Mouse (Mus musculus): Measurements from ENCODE around the gene Asb9. TPM values are rescaled to one million over a fixed set of nuclear protein-coding genes. Genes with fewer than 3 reads are reported as not detected.

Gene Asb9
- not detected in 2 replicates for polyA plus RNA-seq (2012; rRNA removed)

GRCm38 (mm10) chrX:164505709-164506498 is at the start of gene Asb9:
Gene Asb9, plus strand, starts transcription at chrX:164506327.
- no peak within 1 kb of the TSS for H3K27ac ChIP-seq (ENCODE audit: insufficient read depth, low read length)
- H3K4me3 ChIP-seq (ENCODE audit: insufficient read depth, low read length), result no peak within 1 kb of the TSS
- H3K4me1 ChIP-seq (ENCODE audit: control insufficient read depth, insufficient read depth, low read length), result no peaks in the 10 kb centered on the region
- TF ChIP-seq CTCF (IDR thresholded peaks at IDR 0.05; ENCODE audit: extremely low read depth, insufficient read depth, low read length), result no peak
- TF ChIP-seq POLR2A (IDR thresholded peaks at IDR 0.05; ENCODE audit: extremely low read depth, insufficient read depth, low read length), result no peak

GRCm38 (mm10) chrX:164459205-164459878 is 46.8 kb upstream of the Asb9 start:
- H3K27ac ChIP-seq (ENCODE audit: insufficient read depth, low read length), result no peak overlapping the region
- TF ChIP-seq CTCF (IDR thresholded peaks at IDR 0.05; ENCODE audit: extremely low read depth, insufficient read depth, low read length) (no peak), POLR2A (IDR thresholded peaks at IDR 0.05; ENCODE audit: extremely low read depth, insufficient read depth, low read length) (no peak)
- no peaks in the 10 kb centered on the region for H3K4me1 ChIP-seq (ENCODE audit: control insufficient read depth, insufficient read depth, low read length)
- no peak overlapping the region for H3K4me3 ChIP-seq (ENCODE audit: insufficient read depth, low read length)

- Histone ChIP-seq H3K4me1 (ENCODE audit: control insufficient read depth, insufficient read depth, low read length) (no peaks in the 10 kb centered on the region), H3K27ac (ENCODE audit: insufficient read depth, low read length) (no peak overlapping the region), H3K4me3 (ENCODE audit: insufficient read depth, low read length) (no peak overlapping the region)
- TF ChIP-seq CTCF (IDR thresholded peaks at IDR 0.05; ENCODE audit: extremely low read depth, insufficient read depth, low read length), result no peak
- no peak for TF ChIP-seq POLR2A (IDR thresholded peaks at IDR 0.05; ENCODE audit: extremely low read depth, insufficient read depth, low read length)
These were observed 3.9 kb upstream of the Asb9 start for GRCm38 (mm10) chrX:164502258-164502657.

- Histone ChIP-seq H3K4me1 (ENCODE audit: control insufficient read depth, insufficient read depth, low read length) (no peaks in the 10 kb centered on the region), H3K27ac (ENCODE audit: insufficient read depth, low read length) (no peak overlapping the region), H3K4me3 (ENCODE audit: insufficient read depth, low read length) (no peak overlapping the region)
- TF ChIP-seq CTCF (IDR thresholded peaks at IDR 0.05; ENCODE audit: extremely low read depth, insufficient read depth, low read length) (no peak), POLR2A (IDR thresholded peaks at IDR 0.05; ENCODE audit: extremely low read depth, insufficient read depth, low read length) (no peak)
These were observed 941 bp downstream of the Asb9 start for GRCm38 (mm10) chrX:164507068-164507467.

GRCm38 (mm10) chrX:164508728-164509127 is 2.6 kb downstream of the Asb9 start:
- no peak overlapping the region for H3K27ac ChIP-seq (ENCODE audit: insufficient read depth, low read length)
- no peaks in the 10 kb centered on the region for H3K4me1 ChIP-seq (ENCODE audit: control insufficient read depth, insufficient read depth, low read length)
- TF ChIP-seq CTCF (IDR thresholded peaks at IDR 0.05; ENCODE audit: extremely low read depth, insufficient read depth, low read length) (no peak), POLR2A (IDR thresholded peaks at IDR 0.05; ENCODE audit: extremely low read depth, insufficient read depth, low read length) (no peak)
- no peak overlapping the region for H3K4me3 ChIP-seq (ENCODE audit: insufficient read depth, low read length)

GRCm38 (mm10) chrX:164522138-164522537 is 16.0 kb downstream of the Asb9 start:
- H3K4me3 ChIP-seq (ENCODE audit: insufficient read depth, low read length), result no peak overlapping the region
- no peak overlapping the region for H3K27ac ChIP-seq (ENCODE audit: insufficient read depth, low read length)
- TF ChIP-seq POLR2A (IDR thresholded peaks at IDR 0.05; ENCODE audit: extremely low read depth, insufficient read depth, low read length), result no peak
- H3K4me1 ChIP-seq (ENCODE audit: control insufficient read depth, insufficient read depth, low read length), result no peaks in the 10 kb centered on the region

- TF ChIP-seq POLR2A (IDR thresholded peaks at IDR 0.05; ENCODE audit: extremely low read depth, insufficient read depth, low read length), result no peak
- TF ChIP-seq CTCF (IDR thresholded peaks at IDR 0.05; ENCODE audit: extremely low read depth, insufficient read depth, low read length), result no peak
- H3K27ac ChIP-seq (ENCODE audit: insufficient read depth, low read length), result no peak overlapping the region
These were observed 20.4 kb downstream of the Asb9 start for GRCm38 (mm10) chrX:164526566-164526965.

GRCm38 (mm10) chrX:164541436-164542317 is 35.5 kb downstream of the Asb9 start:
- TF ChIP-seq POLR2A (IDR thresholded peaks at IDR 0.05; ENCODE audit: extremely low read depth, insufficient read depth, low read length), result no peak
- TF ChIP-seq CTCF (IDR thresholded peaks at IDR 0.05; ENCODE audit: extremely low read depth, insufficient read depth, low read length), result no peak
- Histone ChIP-seq H3K4me1 (ENCODE audit: control insufficient read depth, insufficient read depth, low read length) (no peaks in the 10 kb centered on the region), H3K4me3 (ENCODE audit: insufficient read depth, low read length) (no peak overlapping the region), H3K27ac (ENCODE audit: insufficient read depth, low read length) (no peak overlapping the region)

More at GRCm38 (mm10) chrX:164526566-164526965, 20.4 kb downstream of the Asb9 start:
- no peaks in the 10 kb centered on the region for H3K4me1 ChIP-seq (ENCODE audit: control insufficient read depth, insufficient read depth, low read length)
- no peak overlapping the region for H3K4me3 ChIP-seq (ENCODE audit: insufficient read depth, low read length)

- Histone ChIP-seq H3K27ac (ENCODE audit: insufficient read depth, low read length) (no peak overlapping the region), H3K4me3 (ENCODE audit: insufficient read depth, low read length) (no peak overlapping the region), H3K4me1 (ENCODE audit: control insufficient read depth, insufficient read depth, low read length) (no peaks in the 10 kb centered on the region)
- no peak for TF ChIP-seq CTCF (IDR thresholded peaks at IDR 0.05; ENCODE audit: extremely low read depth, insufficient read depth, low read length)
- no peak for TF ChIP-seq POLR2A (IDR thresholded peaks at IDR 0.05; ENCODE audit: extremely low read depth, insufficient read depth, low read length)
These were observed 64.1 kb downstream of the Asb9 start for GRCm38 (mm10) chrX:164570195-164570594.
